Mouse (Mus musculus) CH12.LX (cell line): Measurements from ENCODE around the gene Phf5a. TPM values are rescaled to one million over a fixed set of nuclear protein-coding genes. Genes with fewer than 3 reads are reported as not detected.

Experiments used
- DNase-seq: peaks from one replicate; pipeline ENCODE4 v3.0.0-alpha.2; 2013; ENCODE audit errors: extremely low read depth
- H3K27ac ChIP-seq: 2 replicates; pipeline ENCODE4 v1.5.1; 2012; ENCODE audit warnings: low read depth, mild to moderate bottlenecking, control low read depth, moderate library complexity; ENCODE audit not compliant: insufficient read depth
- H3K27me3 ChIP-seq: replicated peaks from 2 replicates; pipeline ENCODE3; 2012; ENCODE audit warnings: inconsistent platforms
- H3K36me3 ChIP-seq, 2 experiments: replicated peaks in 1 of 2; 2 replicates each; pipeline versions ENCODE3 to v1.6.1; 2012; ENCODE audit warnings: inconsistent platforms in 1 of 2, low read length in 1 of 2, mild to moderate bottlenecking in 1 of 2, mixed read lengths in 1 of 2, moderate library complexity in 1 of 2; ENCODE audit not compliant: control insufficient read depth in 1 of 2, insufficient read depth in 1 of 2
- H3K4me1 ChIP-seq, 2 experiments: 2 replicates each; pipeline ENCODE4 v1.6.1; 2012; ENCODE audit warnings: inconsistent platforms in 1 of 2, moderate library complexity in 1 of 2; ENCODE audit not compliant: insufficient read depth in 2 of 2, control insufficient read depth in 1 of 2
- H3K4me2 ChIP-seq: 2 replicates; pipeline ENCODE4 v1.6.1; 2012; ENCODE audit warnings: low read depth, mild to moderate bottlenecking, control low read depth; ENCODE audit not compliant: poor library complexity, insufficient read depth, severe bottlenecking
- H3K4me3 ChIP-seq, 3 experiments: fragments of 150-350 bp in 1 of 3; sonication (generic) in 1 of 3; replicated peaks in 1 of 3; 2 replicates each; pipeline versions ENCODE3 to v1.5.1; 2011 to 2012; ENCODE audit warnings: low read depth in 2 of 3, low read length in 2 of 3, mild to moderate bottlenecking in 2 of 3, moderate library complexity in 2 of 3, control low read depth in 1 of 3, improper control_type of control experiment in 1 of 3, inconsistent platforms in 1 of 3, mixed read lengths in 1 of 3; ENCODE audit not compliant: poor library complexity in 1 of 3
- H3K79me2 ChIP-seq: replicated peaks from 2 replicates; pipeline ENCODE4 v1.6.1; 2012; ENCODE audit warnings: mild to moderate bottlenecking, moderate library complexity; ENCODE audit not compliant: control insufficient read depth, poor library complexity, insufficient read depth, severe bottlenecking; ENCODE audit errors: extremely low read depth
- H3K9ac ChIP-seq: 2 replicates; pipeline ENCODE4 v1.6.1; 2012; ENCODE audit warnings: low read depth, mild to moderate bottlenecking, control low read depth, moderate library complexity; ENCODE audit not compliant: insufficient read depth
- H3K9me3 ChIP-seq: replicated peaks from 2 replicates; pipeline ENCODE3; 2012; ENCODE audit warnings: low read length, inconsistent platforms, mixed read lengths
- BHLHE40 ChIP-seq: IDR thresholded peaks from 2 replicates; pipeline ENCODE4 v1.6.1; 2011; ENCODE audit warnings: mild to moderate bottlenecking, low read depth, low read length, improper control_type of control experiment
- CHD1 ChIP-seq: IDR thresholded peaks from 2 replicates; pipeline ENCODE4 v1.6.1; 2012; ENCODE audit warnings: low read depth, low read length, improper control_type of control experiment, inconsistent platforms
- CHD2 ChIP-seq: IDR thresholded peaks from 2 replicates; pipeline ENCODE4 v1.6.1; 2011; ENCODE audit warnings: low read length, improper control_type of control experiment
- ETS1 ChIP-seq: conservative IDR thresholded peaks from 2 replicates; pipeline ENCODE4 v1.6.1; 2012; ENCODE audit warnings: low read depth, mild to moderate bottlenecking, inconsistent platforms, low read length, improper control_type of control experiment, moderate library complexity
- HCFC1 ChIP-seq: IDR thresholded peaks from 2 replicates; pipeline ENCODE4 v1.6.1; 2012; ENCODE audit warnings: low read depth, mild to moderate bottlenecking, inconsistent platforms, low read length, improper control_type of control experiment
- IRF4 ChIP-seq: IDR thresholded peaks from 2 replicates; pipeline ENCODE4 v1.6.1; 2014; ENCODE audit warnings: low read depth, mild to moderate bottlenecking, inconsistent platforms, low read length, improper control_type of control experiment
- JUN ChIP-seq: IDR thresholded peaks from 2 replicates; pipeline ENCODE4 v1.6.1; 2011; ENCODE audit warnings: low read depth, mild to moderate bottlenecking, low read length, improper control_type of control experiment, moderate library complexity; ENCODE audit not compliant: insufficient read depth
- KAT2A ChIP-seq: IDR thresholded peaks from 2 replicates; pipeline ENCODE4 v1.6.1; 2012; ENCODE audit warnings: low read length, improper control_type of control experiment, inconsistent platforms; ENCODE audit not compliant: insufficient replicate concordance
- MAFK ChIP-seq: IDR thresholded peaks from 2 replicates; pipeline ENCODE4 v1.6.1; 2011; ENCODE audit warnings: low read length, improper control_type of control experiment; ENCODE audit not compliant: insufficient replicate concordance
- MEF2A ChIP-seq: IDR thresholded peaks from 2 replicates; pipeline ENCODE4 v1.6.1; 2014; ENCODE audit warnings: low read depth, mild to moderate bottlenecking, inconsistent platforms, low read length, improper control_type of control experiment, borderline replicate concordance
- NELFE ChIP-seq: IDR thresholded peaks from 2 replicates; pipeline ENCODE4 v1.6.1; 2011; ENCODE audit warnings: low read depth, low read length, improper control_type of control experiment
- NRF1 ChIP-seq: IDR thresholded peaks from 2 replicates; pipeline ENCODE4 v1.6.1; 2014; ENCODE audit warnings: low read depth, mild to moderate bottlenecking, inconsistent platforms, low read length, improper control_type of control experiment, moderate library complexity
- RCOR1 ChIP-seq: conservative IDR thresholded peaks from 2 replicates; pipeline ENCODE4 v1.6.1; 2012; ENCODE audit warnings: low read depth, mild to moderate bottlenecking, inconsistent platforms, low read length, improper control_type of control experiment
- TBP ChIP-seq: conservative IDR thresholded peaks from 2 replicates; pipeline ENCODE4 v1.6.1; 2011; ENCODE audit warnings: low read depth, low read length, improper control_type of control experiment
- ZC3H11A ChIP-seq: IDR thresholded peaks from 2 replicates; pipeline ENCODE4 v1.6.1; 2012; ENCODE audit warnings: low read depth, mild to moderate bottlenecking, inconsistent platforms, low read length, improper control_type of control experiment
- ZKSCAN1 ChIP-seq: IDR thresholded peaks from 2 replicates; pipeline ENCODE4 v1.6.1; 2012; ENCODE audit warnings: low read depth, inconsistent platforms, low read length, improper control_type of control experiment, borderline replicate concordance
- ZMIZ1 ChIP-seq: IDR thresholded peaks from 2 replicates; pipeline ENCODE4 v1.6.1; 2012; ENCODE audit warnings: low read depth, mild to moderate bottlenecking, inconsistent platforms, low read length, improper control_type of control experiment
- ZNF384 ChIP-seq: IDR thresholded peaks from 2 replicates; pipeline ENCODE4 v1.6.1; 2012; ENCODE audit warnings: low read depth, low read length, improper control_type of control experiment, inconsistent platforms
- dilution Hi-C: fragments of 300-500 bp; cut with MboI; formaldehyde crosslinking; loops from 2 replicates; pipeline ENCODE4 v1.14.3; 2020; ENCODE audit warnings: low sequenced_read_pairs; ENCODE audit not compliant: extremely low pct_unique_long_range_greater_than_20kb, extremely low pct_ligation_motif_present
- in situ Hi-C: fragments of 300-500 bp; cut with MboI; formaldehyde crosslinking; loops from 3 replicates; pipeline ENCODE4 v1.14.3; 2019; ENCODE audit warnings: low sequenced_read_pairs, low pct_ligation_motif_present, low pct_unique_long_range_greater_than_20kb, mixed read lengths
- polyA plus RNA-seq: library from polyadenylated mRNA; unstranded; fragments of >175 nt; gene quantifications from 2 replicates; pipeline ENCODE4 v1.2.1, GENCODE M21; 2012; ENCODE audit warnings: low read depth; ENCODE audit not compliant: insufficient read length
- total RNA-seq, 2 experiments: library from RNA; depleted of rRNA; stranded (reverse); fragments of 300-350 nt in 1 of 2; fragments of >200 nt in 1 of 2; gene quantifications; 2 replicates each; pipeline ENCODE4 v1.2.3; 2012 to 2014

Phf5a gene
- total and polyA plus RNA-seq, 3 experiments, result 86.3 to 177 (median 116) TPM

DNA sequence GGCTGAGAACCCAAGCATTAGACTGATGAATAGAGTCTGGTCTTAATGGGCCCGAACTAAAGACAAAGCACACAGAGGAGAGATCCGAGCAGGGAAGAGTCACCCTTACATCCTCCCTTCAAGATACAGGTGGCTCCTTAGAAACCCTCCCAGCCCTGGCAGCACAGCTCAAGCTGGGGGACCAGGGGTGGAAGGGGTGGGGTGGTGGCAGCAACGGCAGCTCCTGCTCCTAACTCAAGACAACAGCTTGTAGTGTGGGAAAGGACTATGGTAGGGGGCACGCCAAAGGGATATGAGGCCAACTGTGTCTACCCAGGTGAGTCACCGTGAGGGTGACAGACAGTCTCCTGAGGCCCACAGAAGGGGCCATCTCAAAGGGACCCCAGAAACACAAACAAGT, 23.9 kb downstream of the Phf5a start:
- H3K9me3 ChIP-seq, result no peaks in the 10 kb centered on the region
- in situ Hi-C loops (no loop called here), dilution Hi-C loops (no loop called here)
- no peak overlapping the region for H3K4me3 ChIP-seq
- H3K36me3 ChIP-seq, result peaks cover 43 to 63% of the 10 kb centered on the region in 2 experiments
- no peak overlapping the region for H3K27ac ChIP-seq
- no peaks in the 10 kb centered on the region for H3K27me3 ChIP-seq
- H3K9ac ChIP-seq, result no peak overlapping the region
- H3K4me1 ChIP-seq, result peaks cover 8 to 39% of the 10 kb centered on the region in 2 experiments
- no peak overlapping the region for H3K4me2 ChIP-seq
- no peak for DNase-seq
- TF ChIP-seq MAFK (no peak), IRF4 (no peak), HCFC1 (no peak), JUN (no peak), NELFE (no peak), CHD2 (no peak), NRF1 (no peak), TBP (no peak), CHD1 (no peak), ZC3H11A (no peak), BHLHE40 (no peak), ETS1 (no peak)
- H3K79me2 ChIP-seq, result peaks cover 8% of the 10 kb centered on the region

DNA sequence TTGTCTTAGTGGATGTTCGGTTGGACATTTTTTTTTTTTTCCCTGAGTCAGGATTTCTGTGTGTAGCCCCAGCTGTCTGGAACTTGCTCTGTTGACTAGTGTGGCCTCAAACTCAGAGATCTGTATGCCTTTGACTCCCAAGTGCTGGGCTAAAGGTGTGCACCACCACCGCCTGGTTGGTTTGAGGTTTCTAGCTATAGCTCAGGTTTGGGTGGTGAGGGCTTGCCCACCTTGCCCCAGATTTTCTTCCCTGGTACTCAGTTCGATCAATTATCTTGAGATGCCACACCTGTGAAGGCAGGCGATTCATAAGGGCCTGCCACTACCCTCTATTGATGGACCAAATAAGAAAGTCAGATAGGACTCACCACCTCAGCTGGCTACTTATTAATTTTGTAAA, 24.6 kb downstream of the Phf5a start:
- Histone ChIP-seq H3K79me2 (peaks cover 5% of the 10 kb centered on the region), H3K4me2 (no peak overlapping the region), H3K27me3 (no peaks in the 10 kb centered on the region), H3K9ac (no peak overlapping the region), H3K4me1 (peaks cover 8 to 33% of the 10 kb centered on the region in 2 experiments), H3K9me3 (no peaks in the 10 kb centered on the region), H3K27ac (no peak overlapping the region), H3K4me3 (no peak overlapping the region), H3K36me3 (peaks cover 37 to 56% of the 10 kb centered on the region in 2 experiments)
- in situ Hi-C loops (no loop called here), dilution Hi-C loops (no loop called here)
- no peak for DNase-seq
- no peak for TF ChIP-seq JUN
- no peak for TF ChIP-seq ZMIZ1
- no peak for TF ChIP-seq RCOR1
- TF ChIP-seq CHD2, result no peak
- TF ChIP-seq KAT2A, result no peak
- TF ChIP-seq TBP, result no peak
- no peak for TF ChIP-seq MEF2A
- no peak for TF ChIP-seq NELFE
- no peak for TF ChIP-seq ZC3H11A
- no peak for TF ChIP-seq BHLHE40
- TF ChIP-seq ZNF384, result no peak
- no peak for TF ChIP-seq ZKSCAN1
- no peak for TF ChIP-seq ETS1
